Mouse (Mus musculus): Measurements from ENCODE around the gene Olfr792. TPM values are rescaled to one million over a fixed set of nuclear protein-coding genes. Genes with fewer than 3 reads are reported as not detected.

Gene Olfr792
- total RNA-seq (2021): not detected
- long read RNA-seq, experiment 1: 0 reads
- long read RNA-seq, experiment 2: 0 reads

DNA sequence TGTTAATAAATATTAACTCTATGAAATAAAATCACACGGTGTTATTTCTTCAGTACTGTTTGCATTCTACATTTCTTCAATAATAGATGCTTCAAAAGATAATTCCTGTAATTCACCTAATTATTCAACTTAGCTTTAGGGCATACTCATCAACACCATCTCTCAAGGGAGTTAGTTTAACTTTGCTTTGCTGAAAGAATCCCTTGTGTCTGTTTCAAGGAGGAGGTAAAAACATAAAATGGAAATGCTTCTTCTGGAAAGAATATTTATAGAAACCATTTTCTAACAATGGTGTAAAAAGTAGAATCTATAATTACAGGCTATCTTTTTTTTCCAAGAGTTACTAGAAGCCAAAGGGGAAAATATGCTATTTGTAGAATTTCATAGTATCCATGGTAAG lies at the start of gene Olfr792:
TSS of gene Olfr792 (plus strand) at position 301 of the 400 bp plus-strand sequence.
- no peak for DNase-seq (ENCODE audit: low spot score in 2 of 2)
- intact Hi-C loops (cut with DNase I): no loop called here

DNA sequence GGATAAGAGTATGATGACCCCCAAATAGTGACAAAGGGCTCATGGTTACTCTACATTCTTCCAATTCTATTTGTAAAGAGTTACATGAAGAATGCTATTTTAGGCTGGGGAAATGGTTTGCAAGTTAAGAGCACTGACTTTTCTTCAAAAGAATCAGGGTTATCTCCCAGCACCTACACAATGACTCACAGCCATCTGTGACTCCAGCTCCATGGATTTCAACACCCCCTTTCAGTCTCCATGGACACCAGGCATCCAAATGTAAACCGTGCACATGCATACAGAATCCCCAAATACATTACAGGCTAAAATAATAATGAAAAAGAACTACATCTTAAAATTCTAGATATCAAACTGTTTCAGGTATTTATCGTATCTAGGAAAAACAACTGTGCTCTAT lies 48.9 kb upstream of the Olfr792 start:
- intact Hi-C loops (cut with DNase I): no loop called here
- DNase-seq (ENCODE audit: low spot score in 2 of 2): peak; percentile 10 to 26

DNA sequence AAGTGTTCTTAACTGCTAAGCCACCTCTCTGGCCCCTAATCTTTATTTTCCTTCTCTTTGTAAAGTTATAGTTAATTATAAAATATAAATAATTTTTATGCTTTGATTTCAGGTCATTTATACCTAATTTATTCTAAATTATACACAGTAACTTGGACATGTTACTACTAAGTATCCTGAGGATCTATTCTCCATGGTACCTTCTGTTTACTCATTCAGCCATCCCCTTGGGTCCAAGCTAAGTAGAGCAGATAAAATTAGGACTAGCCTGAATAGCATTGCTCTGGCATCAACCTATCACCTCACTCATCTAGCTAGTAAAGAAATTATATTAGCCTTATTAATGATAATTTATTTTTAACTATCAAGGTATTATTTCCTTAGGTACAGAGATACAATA lies 40.8 kb upstream of the Olfr792 start, which contains the start of gene Olfr790:
TSS of gene Olfr790 (plus strand) at position 301 of the 400 bp plus-strand sequence.
- intact Hi-C loops (cut with DNase I): no loop called here
- no peak for DNase-seq (ENCODE audit: low spot score in 2 of 2)

DNA sequence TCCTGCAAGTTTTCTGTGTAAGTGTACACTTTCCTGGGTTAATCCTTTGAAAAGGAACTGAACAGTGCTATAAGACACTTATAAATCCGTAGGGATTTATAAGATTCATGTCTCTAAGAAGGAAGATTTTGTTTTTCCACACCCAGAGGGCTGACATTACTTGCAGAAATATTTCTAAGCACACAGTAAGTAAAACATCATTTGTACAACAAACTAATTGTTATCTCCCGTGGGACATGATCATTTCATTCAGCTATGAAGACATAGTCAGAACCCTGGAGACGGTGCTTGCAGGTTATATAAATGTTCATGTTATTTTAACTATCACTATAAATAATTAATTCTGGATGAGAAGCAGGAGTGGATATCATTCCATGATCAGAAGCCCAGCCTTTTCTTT lies 17.5 kb upstream of the Olfr792 start, which contains the start of gene Olfr791:
TSS of gene Olfr791 (plus strand) at position 301 of the 400 bp plus-strand sequence.
- intact Hi-C loops (cut with DNase I): no loop called here

GRCm38 (mm10) chr10:129549354-129549753 lies 10.4 kb downstream of the Olfr792 start:
- intact Hi-C loops (cut with DNase I): loop anchor here (10.0 kb wide), 1 partner anchor 545 kb away; no protein-coding TSS in a partner anchor
- DNase-seq (ENCODE audit: low spot score in 2 of 2): peak in 1 of 2 experiments; percentile 10

More for the DNA sequence above, 17.5 kb upstream of the Olfr792 start, which contains the start of gene Olfr791:
- DNase-seq (ENCODE audit: low spot score in 2 of 2): no peak

- no peak for DNase-seq (ENCODE audit: low spot score in 2 of 2)
- intact Hi-C loops (cut with DNase I): no loop called here
Measured at GRCm38 (mm10) chr10:129567355-129567754, 28.4 kb downstream of the Olfr792 start, which contains the start of gene Olfr794. Gene Olfr794, plus strand, starts transcription at chr10:129567655.

DNA sequence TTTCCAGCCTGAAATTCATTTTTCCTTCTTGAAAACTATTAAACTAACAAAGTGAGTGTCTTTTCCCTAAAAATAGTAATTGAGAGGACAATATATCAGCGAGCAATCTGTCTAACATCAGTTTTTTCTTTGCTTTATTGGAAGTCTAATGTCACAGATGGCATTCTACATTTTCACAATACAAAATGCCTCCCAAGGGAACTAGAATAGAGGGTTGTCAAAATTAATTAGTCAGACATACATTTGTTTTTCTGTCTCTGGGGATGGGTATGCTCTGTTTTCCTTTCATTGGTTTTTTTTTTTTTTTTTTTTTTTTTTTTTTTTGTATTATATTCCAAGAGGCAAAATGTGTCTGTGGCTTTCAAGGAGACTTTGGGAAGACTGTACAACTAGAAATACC lies 38.1 kb downstream of the Olfr792 start:
- DNase-seq (ENCODE audit: low spot score in 2 of 2): no peak
- intact Hi-C loops (cut with DNase I): no loop called here

Small RNA genes within 50 kb of the gene (microRNA-seq; reads per million reads assigned to microRNA genes)
- gene Gm23252: 0 reads per million in 2 experiments

Other genes starting within 250 kb of the Olfr792 start
- gene Olfr780, start 221.0 kb upstream of the Olfr792 start, total RNA-seq (2021): not detected
- gene Olfr781, start 210.3 kb upstream of the Olfr792 start, total RNA-seq (2021): not detected
- not detected for gene Olfr782, start 190.3 kb upstream of the Olfr792 start, total RNA-seq (2021)
- gene Olfr784, start 155.1 kb upstream of the Olfr792 start, total RNA-seq (2021): under 1 TPM; 0.11 to 0.15 TPM
- not detected for gene Olfr785, start 133.7 kb upstream of the Olfr792 start, total RNA-seq (2021)
- not detected for gene Olfr786, start 111.9 kb upstream of the Olfr792 start, total RNA-seq (2021)
- gene Olfr787, start 77.3 kb upstream of the Olfr792 start, total RNA-seq (2021): not detected
- gene Olfr788, start 68.2 kb upstream of the Olfr792 start, total RNA-seq (2021): not detected
- not detected for gene Olfr789, start 54.4 kb upstream of the Olfr792 start, total RNA-seq (2021)
- not detected for gene Olfr790, start 40.7 kb upstream of the Olfr792 start, total RNA-seq (2021)
- gene Olfr791, start 17.4 kb upstream of the Olfr792 start, total RNA-seq (2021): not detected
- gene Olfr794, start 28.5 kb downstream of the Olfr792 start, total RNA-seq (2021): not detected
- gene Olfr796, start 73.4 kb downstream of the Olfr792 start, total RNA-seq (2021): not detected
- not detected for gene Olfr798, start 88.8 kb downstream of the Olfr792 start, total RNA-seq (2021)
- not detected for gene Olfr799, start 98.3 kb downstream of the Olfr792 start, total RNA-seq (2021)
- not detected for gene Olfr800, start 118.5 kb downstream of the Olfr792 start, total RNA-seq (2021)
- gene Olfr801, start 134.7 kb downstream of the Olfr792 start, total RNA-seq (2021): not detected
- gene Olfr802, start 149.0 kb downstream of the Olfr792 start, total RNA-seq (2021): under 1 TPM; 0.06 to 0.22 TPM
- gene Olfr803, start 155.1 kb downstream of the Olfr792 start, total RNA-seq (2021): not detected
- gene Olfr804, start 164.0 kb downstream of the Olfr792 start, total RNA-seq (2021): not detected
- gene Olfr805, start 190.2 kb downstream of the Olfr792 start, total RNA-seq (2021): not detected
- not detected for gene Olfr806, start 202.8 kb downstream of the Olfr792 start, total RNA-seq (2021)
- gene Olfr807, start 218.6 kb downstream of the Olfr792 start, total RNA-seq (2021): not detected
- gene Olfr808, start 226.3 kb downstream of the Olfr792 start, total RNA-seq (2021): not detected
- not detected for gene Olfr809, start 235.5 kb downstream of the Olfr792 start, total RNA-seq (2021)